Mouse (Mus musculus): ENCODE results near the gene Colgalt1. TPM values are rescaled to one million over a fixed set of nuclear protein-coding genes. Genes with fewer than 3 reads are reported as not detected.
A peak's percentile ranks its signal among the peaks of the same experiment; 100 is the strongest.

Gene Colgalt1
- polyA plus RNA-seq, 1 experiment: 87.0 TPM

DNA sequence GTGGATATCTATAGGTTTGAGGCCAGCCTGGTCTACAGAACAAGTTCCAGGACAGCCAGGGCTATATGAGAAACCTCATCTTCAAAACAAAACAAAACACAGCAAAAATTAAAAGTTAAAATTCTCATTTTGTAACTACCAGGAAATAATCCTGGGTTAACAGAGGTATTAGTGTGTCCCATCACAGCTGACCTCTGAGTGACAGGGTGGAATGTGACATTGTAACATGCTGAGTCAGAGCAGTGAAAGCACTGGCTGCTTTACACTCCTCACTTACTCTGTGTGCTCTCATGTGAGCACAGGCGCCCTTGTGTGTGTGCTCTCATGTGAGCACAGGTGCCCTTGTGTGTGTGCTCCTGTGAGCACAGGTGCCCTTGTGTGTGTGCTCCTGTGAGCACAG, 35.8 kb upstream of the Colgalt1 start:
- Histone ChIP-seq H3K27me3 (ENCODE audit: control insufficient read depth, insufficient read depth, insufficient read length) (no peaks in the 10 kb centered on the region), H3K36me3 (ENCODE audit: control insufficient read depth, insufficient read depth) (no peaks in the 10 kb centered on the region), H3ac (ENCODE audit: control insufficient read depth, insufficient read length) (no peak overlapping the region), H3K4me3 (no peak overlapping the region), H3K79me2 (ENCODE audit: control insufficient read depth, insufficient read depth) (no peaks in the 10 kb centered on the region), H3K4me2 (ENCODE audit: low read depth) (no peak overlapping the region)
- TF ChIP-seq MYOD1 (IDR thresholded peaks at IDR 0.05; ENCODE audit: control insufficient read depth in 1 of 3, insufficient read length in 2 of 3, low read depth in 2 of 3) (peak in 1 of 3 experiments; percentile 48), SRF (IDR thresholded peaks at IDR 0.05; ENCODE audit: control insufficient read depth, insufficient read length, low read depth) (no peak)

DNA sequence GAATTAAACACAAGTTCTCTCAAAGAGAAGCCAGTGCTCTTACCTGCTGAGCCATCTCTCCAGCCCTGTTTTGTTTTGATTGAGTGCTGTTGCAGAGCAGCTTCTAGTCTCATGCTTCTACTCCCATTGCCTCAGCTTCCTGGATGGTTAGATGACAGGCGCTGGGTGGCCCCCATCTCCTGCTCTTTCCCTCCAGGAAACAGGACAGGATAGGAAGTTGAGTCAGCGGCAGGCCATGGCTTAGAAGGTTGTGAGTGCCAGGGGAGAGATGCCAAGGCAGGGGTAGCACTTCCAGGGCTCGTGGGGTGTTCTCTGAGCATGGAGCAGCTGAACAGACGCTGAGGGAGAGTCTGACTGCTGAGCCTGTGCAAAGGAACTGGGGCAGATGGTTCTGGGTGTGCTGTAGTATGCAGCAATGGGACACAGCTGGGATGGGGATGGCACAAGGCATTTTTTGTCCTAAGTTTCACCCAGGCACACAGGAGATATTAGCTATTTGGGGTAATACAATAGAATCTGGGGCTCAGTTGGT, 32.9 kb upstream of the Colgalt1 start:
- Histone ChIP-seq H3ac (ENCODE audit: control insufficient read depth, insufficient read length) (no peak overlapping the region), H3K79me2 (ENCODE audit: control insufficient read depth, insufficient read depth) (no peaks in the 10 kb centered on the region), H3K27me3 (ENCODE audit: control insufficient read depth, insufficient read depth, insufficient read length) (no peaks in the 10 kb centered on the region), H3K4me2 (ENCODE audit: low read depth) (no peak overlapping the region), H3K36me3 (ENCODE audit: control insufficient read depth, insufficient read depth) (no peaks in the 10 kb centered on the region), H3K4me3 (no peak overlapping the region)
- TF ChIP-seq TCF3 (IDR thresholded peaks at IDR 0.05; ENCODE audit: insufficient read length, low read depth) (no peak), CEBPB (IDR thresholded peaks at IDR 0.05; ENCODE audit: insufficient read depth, poor library complexity, severe bottlenecking) (no peak), E2F4 (IDR thresholded peaks at IDR 0.05; ENCODE audit: insufficient read depth) (no peak), POLR2A (IDR thresholded peaks at IDR 0.05; ENCODE audit: insufficient read length, low read depth) (no peak), POLR2AphosphoS2 (IDR thresholded peaks at IDR 0.05; ENCODE audit: insufficient read length, low read depth) (no peak), MYOG (IDR thresholded peaks at IDR 0.05; ENCODE audit: control insufficient read depth in 1 of 3, insufficient read depth in 1 of 3, insufficient read length in 2 of 3, low read depth in 2 of 3) (no peak), SRF (IDR thresholded peaks at IDR 0.05; ENCODE audit: control insufficient read depth, insufficient read length, low read depth) (no peak), MAX (IDR thresholded peaks at IDR 0.05; ENCODE audit: low read depth) (no peak), MYOD1 (IDR thresholded peaks at IDR 0.05; ENCODE audit: control insufficient read depth in 1 of 3, insufficient read length in 2 of 3, low read depth in 2 of 3) (no peak), REST (IDR thresholded peaks at IDR 0.05; ENCODE audit: insufficient read depth, insufficient read length) (no peak), USF1 (IDR thresholded peaks at IDR 0.05; ENCODE audit: low read depth) (no peak), TCF12 (IDR thresholded peaks at IDR 0.05; ENCODE audit: insufficient read depth, poor library complexity, severe bottlenecking) (no peak)

DNA sequence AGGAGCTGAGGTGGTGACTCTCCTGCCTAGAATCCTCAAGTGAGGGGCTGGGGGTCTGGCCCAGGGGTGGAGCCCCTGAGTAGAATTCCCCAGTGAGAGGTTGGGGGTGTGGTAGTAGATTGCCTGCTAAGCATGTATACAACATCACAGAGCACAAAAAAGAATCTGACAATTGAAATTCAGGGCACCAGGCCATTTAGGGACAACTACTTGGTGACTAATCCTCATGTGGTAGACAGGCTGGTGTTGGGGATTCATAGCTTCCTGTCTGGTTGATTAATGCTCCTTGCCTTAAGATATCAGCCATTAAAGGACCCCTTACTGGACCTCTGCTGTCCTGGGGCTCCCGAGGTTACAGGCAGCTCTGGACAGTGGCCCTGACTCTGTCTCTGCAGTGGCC, 31.8 kb upstream of the Colgalt1 start:
- H3K4me3 ChIP-seq: peak overlapping the region; percentile 50
- TF ChIP-seq POLR2A (IDR thresholded peaks at IDR 0.05; ENCODE audit: insufficient read length, low read depth) (no peak), REST (IDR thresholded peaks at IDR 0.05; ENCODE audit: insufficient read depth, insufficient read length) (no peak), TCF12 (IDR thresholded peaks at IDR 0.05; ENCODE audit: insufficient read depth, poor library complexity, severe bottlenecking) (no peak), USF1 (IDR thresholded peaks at IDR 0.05; ENCODE audit: low read depth) (no peak), TCF3 (IDR thresholded peaks at IDR 0.05; ENCODE audit: insufficient read length, low read depth) (no peak), MYOD1 (IDR thresholded peaks at IDR 0.05; ENCODE audit: control insufficient read depth in 1 of 3, insufficient read length in 2 of 3, low read depth in 2 of 3) (no peak), POLR2AphosphoS2 (IDR thresholded peaks at IDR 0.05; ENCODE audit: insufficient read length, low read depth) (no peak), E2F4 (IDR thresholded peaks at IDR 0.05; ENCODE audit: insufficient read depth) (no peak), MYOG (IDR thresholded peaks at IDR 0.05; ENCODE audit: control insufficient read depth in 1 of 3, insufficient read depth in 1 of 3, insufficient read length in 2 of 3, low read depth in 2 of 3) (no peak), MAX (IDR thresholded peaks at IDR 0.05; ENCODE audit: low read depth) (no peak), SRF (IDR thresholded peaks at IDR 0.05; ENCODE audit: control insufficient read depth, insufficient read length, low read depth) (no peak), CEBPB (IDR thresholded peaks at IDR 0.05; ENCODE audit: insufficient read depth, poor library complexity, severe bottlenecking) (no peak)

DNA sequence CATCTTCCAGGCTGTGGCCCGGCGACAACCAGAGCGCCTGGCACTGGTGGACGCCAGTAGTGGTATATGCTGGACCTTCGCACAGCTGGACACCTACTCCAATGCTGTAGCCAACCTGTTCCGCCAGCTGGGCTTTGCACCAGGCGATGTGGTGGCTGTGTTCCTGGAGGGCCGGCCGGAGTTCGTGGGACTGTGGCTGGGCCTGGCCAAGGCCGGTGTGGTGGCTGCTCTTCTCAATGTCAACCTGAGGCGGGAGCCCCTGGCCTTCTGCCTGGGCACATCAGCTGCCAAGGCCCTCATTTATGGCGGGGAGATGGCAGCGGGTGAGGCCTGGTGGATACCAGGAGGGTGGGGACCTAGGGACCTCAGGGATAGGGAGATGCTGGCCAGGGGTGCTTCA, 31.3 kb upstream of the Colgalt1 start:
- H3K4me2 ChIP-seq (ENCODE audit: low read depth): peak overlapping the region; percentile 87
- no peaks in the 10 kb centered on the region for H3K79me2 ChIP-seq (ENCODE audit: control insufficient read depth, insufficient read depth)
- TF ChIP-seq E2F4 (IDR thresholded peaks at IDR 0.05; ENCODE audit: insufficient read depth): no peak
- peak in 1 of 3 experiments; percentile 6 for TF ChIP-seq MYOG (IDR thresholded peaks at IDR 0.05; ENCODE audit: control insufficient read depth in 1 of 3, insufficient read depth in 1 of 3, insufficient read length in 2 of 3, low read depth in 2 of 3)
- peak; percentile 48 for TF ChIP-seq POLR2A (IDR thresholded peaks at IDR 0.05; ENCODE audit: insufficient read length, low read depth)
- H3K4me3 ChIP-seq: peak overlapping the region; percentile 50
- no peaks in the 10 kb centered on the region for H3K36me3 ChIP-seq (ENCODE audit: control insufficient read depth, insufficient read depth)
- peak overlapping the region; percentile 5 for H3ac ChIP-seq (ENCODE audit: control insufficient read depth, insufficient read length)
- H3K27me3 ChIP-seq (ENCODE audit: control insufficient read depth, insufficient read depth, insufficient read length): no peaks in the 10 kb centered on the region

More for the DNA sequence above, 31.8 kb upstream of the Colgalt1 start:
- no peaks in the 10 kb centered on the region for H3K36me3 ChIP-seq (ENCODE audit: control insufficient read depth, insufficient read depth)
- H3K79me2 ChIP-seq (ENCODE audit: control insufficient read depth, insufficient read depth): no peaks in the 10 kb centered on the region
- peak overlapping the region; percentile 5 for H3ac ChIP-seq (ENCODE audit: control insufficient read depth, insufficient read length)
- H3K4me2 ChIP-seq (ENCODE audit: low read depth): peak overlapping the region; percentile 87
- H3K27me3 ChIP-seq (ENCODE audit: control insufficient read depth, insufficient read depth, insufficient read length): no peaks in the 10 kb centered on the region

DNA sequence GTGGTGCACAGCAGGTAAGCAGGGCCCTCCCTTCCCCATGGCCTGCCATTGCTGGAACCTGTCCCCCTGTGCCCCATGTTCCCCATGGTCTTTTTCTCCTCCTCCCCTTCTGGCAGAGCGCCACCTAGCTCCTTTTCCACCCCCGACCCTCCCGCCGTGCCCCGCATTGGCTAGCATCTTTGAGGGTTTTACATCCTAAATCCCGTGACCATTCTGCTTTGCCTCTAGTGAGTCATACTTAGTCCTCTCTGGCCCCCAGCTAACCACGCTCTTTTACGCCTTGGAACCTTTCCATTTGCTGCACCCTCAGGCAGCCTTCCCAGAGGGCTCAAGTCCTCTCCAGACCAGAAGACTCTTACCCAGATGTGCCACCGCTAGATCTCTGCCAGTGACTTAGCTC, 30.6 kb upstream of the Colgalt1 start:
- no peaks in the 10 kb centered on the region for H3K36me3 ChIP-seq (ENCODE audit: control insufficient read depth, insufficient read depth)
- H3K27me3 ChIP-seq (ENCODE audit: control insufficient read depth, insufficient read depth, insufficient read length): no peaks in the 10 kb centered on the region
- H3K4me2 ChIP-seq (ENCODE audit: low read depth): peak overlapping the region; percentile 87
- no peak overlapping the region for H3ac ChIP-seq (ENCODE audit: control insufficient read depth, insufficient read length)
- TF ChIP-seq USF1 (IDR thresholded peaks at IDR 0.05; ENCODE audit: low read depth): peak; percentile 33
- TF ChIP-seq TCF12 (IDR thresholded peaks at IDR 0.05; ENCODE audit: insufficient read depth, poor library complexity, severe bottlenecking): no peak
- H3K4me3 ChIP-seq: peak overlapping the region; percentile 50
- no peaks in the 10 kb centered on the region for H3K79me2 ChIP-seq (ENCODE audit: control insufficient read depth, insufficient read depth)

Measured in myocyte (in vitro differentiated cells).